Mouse (Mus musculus) kidney, embryonic 15.5 days (tissue): ENCODE measurements around the gene Shkbp1. TPM values are rescaled to one million over a fixed set of nuclear protein-coding genes. Genes with fewer than 3 reads are reported as not detected.
A peak's percentile ranks its signal among the peaks of the same experiment; 100 is the strongest.

Experiments
- ATAC-seq: fragments of 200-750 bp; cut with Nextera tagmentation; replicated peaks from 2 replicates; pipeline ENCODE4 v1.8.0; 2017; ENCODE audit warnings: moderate TSS enrichment; ENCODE audit not compliant: low FRiP score
- H3K27ac ChIP-seq: fragments of 300-500 bp; sonication (generic); 2 replicates; pipeline ENCODE4 v1.5.1; 2015; ENCODE audit warnings: mild to moderate bottlenecking, inconsistent platforms
- H3K27me3 ChIP-seq: fragments of 300-500 bp; sonication (generic); 2 replicates; pipeline ENCODE4 v1.6.1; 2015; ENCODE audit warnings: inconsistent platforms
- H3K36me3 ChIP-seq: fragments of 300-500 bp; sonication (generic); 2 replicates; pipeline ENCODE4 v1.6.1; 2015; ENCODE audit warnings: inconsistent platforms
- H3K4me1 ChIP-seq: fragments of 300-500 bp; sonication (generic); 2 replicates; pipeline ENCODE4 v1.6.1; 2015; ENCODE audit warnings: inconsistent platforms
- H3K4me2 ChIP-seq: fragments of 300-500 bp; sonication (generic); 2 replicates; pipeline ENCODE4 v1.6.1; 2015; ENCODE audit warnings: moderate library complexity, mild to moderate bottlenecking, inconsistent platforms
- H3K4me3 ChIP-seq: fragments of 300-500 bp; sonication (generic); replicated peaks from 2 replicates; pipeline ENCODE4 v1.5.1; 2015; ENCODE audit warnings: mild to moderate bottlenecking, inconsistent platforms
- H3K9ac ChIP-seq: fragments of 300-500 bp; sonication (generic); 2 replicates; pipeline ENCODE4 v1.6.1; 2015; ENCODE audit warnings: mild to moderate bottlenecking, inconsistent platforms
- H3K9me3 ChIP-seq: fragments of 300-500 bp; sonication (generic); replicated peaks from 2 replicates; pipeline ENCODE4 v1.6.1; 2016; ENCODE audit warnings: inconsistent platforms
- WGBS: fragments of 180-500 bp; shearing (Covaris S2); methylation state at CpG from one replicate; pipeline ENCODE4 v1.1.7; 2015; ENCODE audit warnings: mixed read lengths; 5-methylcytosine and 5-hydroxymethylcytosine counted together
- polyA plus RNA-seq: library from polyadenylated mRNA; unstranded; fragments of >200 nt; fragmentation: Nextera tagmentation; extraction: Ambion mirVana; gene quantifications from 2 replicates; pipeline ENCODE4 v1.2.1, GENCODE M21; 2015

The Shkbp1 gene
- polyA plus RNA-seq, 1 experiment from 2014 or later, result 53.1 TPM

DNA sequence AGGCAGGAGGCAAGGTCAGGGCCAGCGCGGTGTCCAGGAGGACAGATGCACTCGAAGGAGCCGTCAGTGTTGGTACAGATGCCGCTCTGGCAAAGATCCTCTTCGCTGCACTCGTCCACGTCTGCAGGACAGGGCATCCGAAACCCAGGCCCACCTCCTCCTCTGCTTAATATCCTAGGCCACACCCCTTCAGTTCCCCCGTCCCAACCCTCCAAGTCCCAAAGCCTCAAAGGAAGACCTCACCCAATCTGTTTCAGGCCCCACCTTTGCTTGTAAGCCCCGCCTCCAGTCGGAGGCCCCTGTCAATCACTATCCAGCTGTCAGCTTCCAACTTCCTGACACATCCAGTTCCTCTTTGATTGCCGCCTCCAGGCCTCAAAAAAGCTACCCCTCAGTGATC lies 33.5 kb downstream of the Shkbp1 start:
- Histone ChIP-seq H3K36me3 (0 out of 2 replicates have a peak, but pooled peaks cover 6% of the 10 kb centered on the region), H3K4me3 (no peak overlapping the region)

DNA sequence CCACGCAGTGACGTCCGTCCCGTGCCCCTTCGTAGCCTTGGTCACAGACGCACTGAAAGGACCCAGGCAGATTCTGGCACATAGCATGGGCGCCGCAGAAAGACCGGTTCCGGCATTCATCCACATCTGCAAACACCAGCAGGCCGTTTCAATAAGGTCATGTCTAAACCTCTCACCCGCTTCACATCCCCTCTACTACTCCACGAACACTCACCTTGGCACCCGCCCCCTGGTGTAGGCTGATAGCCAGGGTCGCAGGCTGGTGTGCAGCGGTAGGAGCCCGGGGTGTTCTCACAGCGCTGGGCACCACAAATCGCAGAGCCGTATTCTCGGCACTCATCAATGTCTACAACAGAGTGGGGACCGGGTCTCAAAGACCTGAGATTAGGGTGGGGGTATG lies 36.4 kb downstream of the Shkbp1 start:
- H3K27me3 ChIP-seq, result peaks cover 4% of the 10 kb centered on the region; the same call in 1 of the 2 replicates

More for the DNA sequence above, 33.5 kb downstream of the Shkbp1 start:
- Histone ChIP-seq H3K27ac (no peak overlapping the region), H3K9me3 (no peaks in the 10 kb centered on the region), H3K9ac (no peak overlapping the region), H3K4me1 (peaks cover 29% of the 10 kb centered on the region), H3K4me2 (no peak overlapping the region), H3K27me3 (peaks cover 29% of the 10 kb centered on the region)
- 20% methylated on average over 12 of the region's 13 CpGs for WGBS
- no peak for ATAC-seq

DNA sequence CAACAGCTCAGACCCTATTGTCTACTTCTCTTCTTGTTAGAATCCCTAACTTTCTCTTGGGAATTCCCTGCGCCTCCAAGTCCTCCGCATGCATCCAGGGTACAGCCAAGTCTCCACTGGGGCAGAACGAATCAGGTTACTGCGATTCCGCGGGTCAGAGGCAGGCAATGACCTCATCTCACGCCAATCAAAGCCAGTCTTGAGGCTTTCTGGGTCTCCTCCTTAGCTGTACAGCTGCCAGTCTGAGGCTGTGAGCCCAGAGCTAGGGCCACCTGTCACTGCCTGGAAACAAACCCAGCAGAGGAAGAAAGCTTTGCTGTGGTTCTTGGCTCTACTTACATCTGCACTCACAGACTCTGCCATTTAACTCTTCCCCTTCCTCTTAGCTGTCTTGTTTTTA lies 39.9 kb downstream of the Shkbp1 start:
- peak; percentile 80 for ATAC-seq
- Histone ChIP-seq H3K4me2 (no peak overlapping the region), H3K4me1 (peaks cover 8% of the 10 kb centered on the region), H3K36me3 (peaks cover 26% of the 10 kb centered on the region), H3K27me3 (0 out of 2 replicates have a peak, but pooled peaks cover 6% of the 10 kb centered on the region), H3K4me3 (no peak overlapping the region), H3K9ac (no peak overlapping the region), H3K27ac (no peak overlapping the region), H3K9me3 (peaks cover 7% of the 10 kb centered on the region; the same call in 1 of the 2 replicates)
- 27% methylated on average over 7 of the region's 7 CpGs for WGBS

More for the DNA sequence above, 36.4 kb downstream of the Shkbp1 start:
- Histone ChIP-seq H3K4me1 (peaks cover 17% of the 10 kb centered on the region), H3K27ac (no peak overlapping the region), H3K36me3 (peaks cover 8% of the 10 kb centered on the region; the same call in 1 of the 2 replicates), H3K4me3 (no peak overlapping the region), H3K9me3 (no peaks in the 10 kb centered on the region), H3K4me2 (no peak overlapping the region), H3K9ac (no peak overlapping the region)
- no peak for ATAC-seq
- WGBS, result 90% methylated on average over 22 of the region's 22 CpGs

DNA sequence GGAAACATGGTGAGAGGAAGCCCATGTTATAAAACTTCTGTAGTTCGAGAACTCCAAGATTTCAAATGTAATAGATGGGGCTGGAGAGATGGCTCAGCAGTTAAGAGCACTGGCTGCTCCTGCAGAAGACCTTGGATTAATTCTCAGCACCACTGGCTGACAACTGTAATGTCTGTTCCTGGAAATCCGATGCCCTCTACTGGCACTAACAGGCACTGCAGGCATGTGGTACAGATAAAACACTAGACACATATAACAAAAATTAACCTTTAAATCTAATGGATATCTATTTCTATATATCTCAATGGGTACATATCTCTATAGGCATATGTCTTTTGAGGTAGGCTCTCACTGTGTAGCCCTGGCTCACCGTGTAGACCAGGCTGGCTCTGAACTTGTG lies 41.4 kb downstream of the Shkbp1 start:
- 91% methylated on average over 3 of the region's 3 CpGs for WGBS
- H3K27me3 ChIP-seq, result peaks cover 12% of the 10 kb centered on the region; the same call in 1 of the 2 replicates
- H3K9me3 ChIP-seq, result peaks cover 7% of the 10 kb centered on the region; the same call in 1 of the 2 replicates
- ATAC-seq, result no peak
- peaks cover 19% of the 10 kb centered on the region for H3K4me1 ChIP-seq
- no peak overlapping the region for H3K4me3 ChIP-seq
- H3K27ac ChIP-seq, result no peak overlapping the region
- H3K9ac ChIP-seq, result no peak overlapping the region
- H3K4me2 ChIP-seq, result no peak overlapping the region
- peaks cover 26% of the 10 kb centered on the region for H3K36me3 ChIP-seq

DNA sequence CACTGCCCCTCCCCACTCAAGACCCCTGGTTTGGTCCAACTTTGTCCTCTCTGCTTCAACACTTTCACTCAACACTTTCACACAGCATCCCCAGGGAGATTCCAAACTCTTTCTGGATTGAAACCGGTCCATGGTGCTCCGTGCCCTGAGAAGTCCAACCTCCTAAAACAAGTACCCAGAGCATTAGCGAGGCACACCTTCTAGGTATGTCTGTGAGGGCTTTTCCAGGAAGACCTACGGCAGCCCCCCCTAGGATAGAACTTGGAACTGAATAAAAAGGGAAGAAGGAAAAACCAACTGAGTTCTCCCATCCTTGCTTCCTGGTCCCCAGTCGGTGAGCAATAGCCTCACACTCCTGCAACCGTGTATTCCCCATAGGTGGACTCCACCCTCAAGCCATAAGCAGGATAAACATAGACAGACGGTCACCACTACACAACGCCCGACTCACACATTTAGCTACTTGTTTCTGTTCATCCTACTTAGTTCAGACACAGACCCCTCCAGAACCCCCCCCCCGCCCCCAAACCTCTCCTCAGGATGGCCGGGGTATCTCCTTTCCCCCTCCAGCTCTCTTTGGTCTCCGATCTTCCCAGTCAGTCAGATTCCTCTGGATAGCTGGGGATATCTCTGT lies 44.1 kb downstream of the Shkbp1 start:
- Histone ChIP-seq H3K4me2 (no peak overlapping the region), H3K27ac (no peak overlapping the region), H3K4me1 (peaks cover 38% of the 10 kb centered on the region), H3K27me3 (peaks cover 12% of the 10 kb centered on the region; the same call in 1 of the 2 replicates), H3K4me3 (no peak overlapping the region), H3K9me3 (peaks cover 7% of the 10 kb centered on the region; the same call in 1 of the 2 replicates), H3K36me3 (peaks cover 20% of the 10 kb centered on the region), H3K9ac (no peak overlapping the region)
- WGBS, result 93% methylated on average over 12 of the region's 12 CpGs
- no peak for ATAC-seq

DNA sequence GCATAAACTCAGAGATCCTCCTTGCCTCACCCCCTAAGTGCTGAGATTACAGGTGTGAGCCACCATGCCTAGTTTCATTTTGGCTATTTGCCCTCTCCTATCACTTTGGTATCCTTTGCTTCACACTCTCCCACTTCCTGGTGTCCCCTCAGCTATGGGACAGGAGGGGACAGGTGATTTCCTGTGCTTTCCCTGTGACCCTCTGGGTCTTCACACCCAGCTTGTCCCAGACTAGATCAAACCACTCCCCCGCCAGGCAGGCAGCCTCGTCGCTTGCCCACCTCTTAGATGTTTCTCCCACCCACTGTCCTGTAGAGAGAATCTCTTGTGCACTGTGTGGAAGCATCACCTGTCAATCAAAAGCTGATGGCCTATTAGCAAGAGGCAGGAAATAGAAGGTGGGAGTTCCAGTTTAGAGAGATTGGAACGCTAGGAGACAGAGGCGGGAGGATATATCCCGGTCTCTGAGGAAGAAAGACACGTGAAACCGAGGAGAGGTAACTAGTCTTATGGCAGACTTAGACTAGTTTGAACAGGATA lies 44.8 kb downstream of the Shkbp1 start:
- no peak overlapping the region for H3K27ac ChIP-seq
- 40% methylated on average over 8 of the region's 8 CpGs for WGBS

DNA sequence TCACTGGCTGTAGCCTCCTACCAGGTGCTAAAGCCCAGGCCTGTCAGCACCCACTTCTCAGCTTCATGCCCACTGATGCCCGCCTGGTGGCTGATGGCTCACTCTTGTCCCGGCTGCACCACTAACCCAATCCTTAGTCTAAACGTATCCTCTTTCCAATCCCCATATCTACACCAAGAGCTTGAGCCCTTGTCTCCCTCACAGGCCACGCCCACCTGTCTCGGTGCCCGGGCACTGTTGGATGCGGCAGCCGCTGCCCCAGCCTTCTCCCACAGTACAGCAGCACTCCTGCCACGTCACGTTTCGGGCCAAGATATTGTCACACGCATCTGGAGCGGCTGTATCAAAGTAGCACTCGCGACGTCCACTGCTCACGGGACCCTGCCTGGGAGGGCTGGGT lies 45.5 kb downstream of the Shkbp1 start:
- peaks cover 7% of the 10 kb centered on the region; the same call in 1 of the 2 replicates for H3K9me3 ChIP-seq
- H3K27ac ChIP-seq, result peak overlapping the region; percentile 46; the same call in 1 of the 2 replicates
- peaks cover 12% of the 10 kb centered on the region; the same call in 1 of the 2 replicates for H3K27me3 ChIP-seq
- H3K4me2 ChIP-seq, result peak overlapping the region; percentile 61
- peaks cover 33% of the 10 kb centered on the region for H3K4me1 ChIP-seq
- H3K4me3 ChIP-seq, result peak overlapping the region; percentile 35
- WGBS, result 5% methylated on average over 17 of the region's 17 CpGs
- peak overlapping the region; percentile 12; the same call in 1 of the 2 replicates for H3K9ac ChIP-seq
- H3K36me3 ChIP-seq, result peaks cover 20% of the 10 kb centered on the region
- ATAC-seq, result peak; percentile 30

More for the DNA sequence above, 44.8 kb downstream of the Shkbp1 start:
- H3K4me2 ChIP-seq, result peak overlapping the region; percentile 61; the same call in 1 of the 2 replicates
- H3K27me3 ChIP-seq, result peaks cover 12% of the 10 kb centered on the region; the same call in 1 of the 2 replicates
- no peak overlapping the region for H3K9ac ChIP-seq
- ATAC-seq, result no peak
- H3K4me3 ChIP-seq, result no peak overlapping the region
- H3K4me1 ChIP-seq, result peaks cover 37% of the 10 kb centered on the region
- H3K36me3 ChIP-seq, result peaks cover 20% of the 10 kb centered on the region
- H3K9me3 ChIP-seq, result peaks cover 7% of the 10 kb centered on the region; the same call in 1 of the 2 replicates

DNA sequence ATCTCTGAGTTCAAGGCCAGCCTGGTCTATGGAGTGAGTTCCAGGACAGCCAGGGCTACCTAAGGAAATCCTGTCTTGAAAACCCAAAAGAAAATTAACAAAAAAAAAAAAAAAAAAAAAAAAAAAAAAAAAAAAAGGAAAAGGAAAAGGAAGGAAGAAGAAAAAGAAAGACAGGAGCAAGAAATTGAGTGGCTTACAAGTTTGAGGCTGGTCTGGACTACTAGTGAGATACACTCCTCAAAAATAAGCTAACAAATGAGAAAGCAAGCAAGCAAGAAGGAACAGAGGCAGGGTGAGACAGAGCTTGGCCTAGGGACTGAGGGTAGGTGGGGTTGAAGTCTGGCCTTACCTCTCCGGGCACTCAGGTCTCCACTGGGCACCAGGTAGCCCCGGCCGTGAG lies 46.0 kb downstream of the Shkbp1 start:
- 0 out of 2 replicates have a peak overlapping the region, but pooled peaks have one; percentile 46 for H3K27ac ChIP-seq
- peaks cover 33% of the 10 kb centered on the region for H3K4me1 ChIP-seq
- H3K4me2 ChIP-seq, result peak overlapping the region; percentile 69
- no peak overlapping the region; the same call in 1 of the 2 replicates for H3K4me3 ChIP-seq
- 37% methylated on average over 3 of the region's 3 CpGs for WGBS
- H3K27me3 ChIP-seq, result peaks cover 12% of the 10 kb centered on the region; the same call in 1 of the 2 replicates
- peaks cover 7% of the 10 kb centered on the region; the same call in 1 of the 2 replicates for H3K9me3 ChIP-seq
- no peak for ATAC-seq
- peaks cover 20% of the 10 kb centered on the region for H3K36me3 ChIP-seq
- no peak overlapping the region for H3K9ac ChIP-seq

DNA sequence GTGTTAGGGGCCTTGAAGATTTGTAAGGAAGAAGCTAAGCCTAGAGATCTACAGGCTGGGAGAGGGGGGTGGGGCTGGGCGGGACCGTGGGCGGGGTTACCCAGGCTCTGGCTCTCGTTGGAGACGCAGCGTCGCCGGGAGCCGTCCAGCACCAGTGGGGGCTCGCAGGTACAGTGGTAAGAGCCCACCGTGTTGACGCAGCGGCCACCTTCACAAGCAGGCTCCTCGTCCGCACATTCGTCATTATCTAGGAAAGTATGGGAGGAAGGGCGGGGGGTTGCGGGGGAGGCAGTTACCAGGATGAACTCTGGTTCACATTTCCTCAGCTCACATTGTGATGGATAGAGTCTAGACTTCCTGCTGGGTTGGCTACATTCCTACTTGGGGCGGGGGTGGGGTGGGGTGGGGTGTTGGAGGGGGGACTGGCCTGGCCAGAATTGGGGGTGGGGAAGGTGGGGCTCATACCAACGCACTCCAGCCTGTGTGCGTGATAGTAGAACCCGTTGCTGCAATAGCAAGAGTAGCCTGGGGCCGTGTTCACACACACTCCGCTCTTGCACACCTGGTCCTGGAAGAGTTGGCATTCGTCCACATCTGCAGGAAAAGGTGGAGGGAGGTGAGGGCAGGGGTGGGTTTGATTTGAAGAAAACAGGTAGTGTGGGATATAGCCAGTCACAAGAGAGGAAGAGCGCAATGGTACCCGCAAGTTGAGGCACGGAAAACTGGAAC lies 46.8 kb downstream of the Shkbp1 start:
- WGBS, result 10% methylated on average over 28 of the region's 28 CpGs

DNA sequence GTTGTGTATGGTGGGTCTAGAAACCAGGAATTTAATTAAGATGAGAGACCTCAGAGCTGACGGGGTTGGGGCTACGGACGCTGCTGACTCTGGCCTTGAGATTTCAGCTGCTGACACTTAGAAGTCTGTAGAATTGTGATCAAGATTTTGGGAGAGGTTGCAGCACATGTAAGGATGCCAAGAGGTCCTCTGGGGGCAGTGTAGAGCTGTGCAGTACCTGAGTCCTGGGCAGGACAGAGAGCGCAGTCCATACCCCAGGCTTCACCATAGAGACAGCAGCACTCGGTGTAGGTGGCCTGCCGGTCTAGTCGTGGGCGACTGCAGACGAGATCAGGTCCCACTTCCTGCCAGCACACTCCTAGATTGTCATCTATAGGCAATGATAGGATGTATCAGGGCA lies 48.3 kb downstream of the Shkbp1 start:
- H3K4me1 ChIP-seq, result peaks cover 33% of the 10 kb centered on the region
- WGBS, result 74% methylated on average over 9 of the region's 9 CpGs
- H3K27me3 ChIP-seq, result peaks cover 15% of the 10 kb centered on the region
- H3K27ac ChIP-seq, result no peak overlapping the region
- no peak overlapping the region for H3K4me3 ChIP-seq
- no peak overlapping the region for H3K4me2 ChIP-seq
- H3K9me3 ChIP-seq, result no peaks in the 10 kb centered on the region
- H3K9ac ChIP-seq, result no peak overlapping the region
- ATAC-seq, result no peak
- no peaks in the 10 kb centered on the region; the same call in 1 of the 2 replicates for H3K36me3 ChIP-seq

More for the DNA sequence above, 46.8 kb downstream of the Shkbp1 start:
- H3K9me3 ChIP-seq, result peaks cover 5% of the 10 kb centered on the region; the same call in 1 of the 2 replicates
- peaks cover 15% of the 10 kb centered on the region for H3K27me3 ChIP-seq
- ATAC-seq, result peak; percentile 62
- H3K36me3 ChIP-seq, result peaks cover 14% of the 10 kb centered on the region
- peaks cover 33% of the 10 kb centered on the region for H3K4me1 ChIP-seq
- peak overlapping the region; percentile 69 for H3K4me2 ChIP-seq
- H3K4me3 ChIP-seq, result peak overlapping the region; percentile 38
- H3K27ac ChIP-seq, result peak overlapping the region; percentile 41; the same call in 1 of the 2 replicates
- H3K9ac ChIP-seq, result 0 out of 2 replicates have a peak overlapping the region, but pooled peaks have one; percentile 21

DNA sequence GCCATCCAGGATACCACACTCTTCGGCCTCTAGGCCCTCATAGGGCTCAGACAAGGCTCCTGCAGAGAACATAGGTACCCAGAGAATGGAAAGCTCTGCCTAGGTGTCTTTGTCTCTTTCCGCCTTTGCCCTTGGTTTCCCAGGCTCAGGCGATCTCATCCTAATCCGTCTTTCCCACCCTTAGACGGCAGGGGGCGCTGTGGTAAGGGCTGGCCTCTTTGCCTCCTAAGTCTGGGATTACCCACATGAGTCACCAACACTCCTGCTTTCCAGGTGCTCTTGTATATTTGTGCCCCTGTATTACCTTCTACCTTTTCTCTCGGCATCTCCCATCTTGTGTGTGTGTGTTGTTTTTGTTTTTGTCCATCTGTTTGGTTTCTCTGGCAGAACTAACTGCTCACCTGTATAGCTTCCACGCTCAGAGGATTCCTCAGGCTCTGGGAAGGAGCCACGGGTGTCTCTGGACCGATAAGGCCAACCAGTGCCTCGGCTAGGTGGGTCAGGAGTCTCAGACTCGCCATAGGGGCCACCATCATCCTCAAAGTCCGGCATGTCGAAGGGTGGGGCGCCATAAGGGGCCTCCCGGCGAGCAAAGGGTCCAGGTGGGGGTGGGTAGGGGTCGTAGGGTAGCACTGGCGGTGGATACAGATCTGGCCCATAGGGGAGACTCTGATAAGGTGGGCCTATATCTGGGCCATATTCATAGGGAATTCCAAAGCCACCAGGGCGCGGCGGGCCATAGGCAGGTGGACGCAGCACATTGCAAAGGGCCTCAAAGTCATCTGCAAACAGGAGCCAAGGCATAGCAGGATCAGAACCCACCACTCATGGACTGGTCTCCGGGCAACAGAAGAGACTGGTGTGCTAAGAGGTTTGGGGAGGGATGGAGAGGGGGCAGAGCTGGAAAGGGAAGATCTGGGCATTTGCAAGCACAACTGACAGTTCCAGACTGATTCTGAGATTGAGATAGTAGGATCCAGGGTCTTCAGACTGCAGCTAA lies 49.4 kb downstream of the Shkbp1 start:
- Histone ChIP-seq H3K27me3 (peaks cover 11% of the 10 kb centered on the region), H3K4me2 (no peak overlapping the region), H3K4me1 (peaks cover 37% of the 10 kb centered on the region), H3K9me3 (no peaks in the 10 kb centered on the region), H3K36me3 (no peaks in the 10 kb centered on the region), H3K27ac (no peak overlapping the region), H3K4me3 (no peak overlapping the region), H3K9ac (no peak overlapping the region)
- ATAC-seq, result no peak
- WGBS, result 77% methylated on average over 24 of the region's 24 CpGs
